Mouse (Mus musculus) liver, embryonic 13.5 days (tissue): Measurements from ENCODE around the gene Homer2. TPM values are rescaled to one million over a fixed set of nuclear protein-coding genes. Genes with fewer than 3 reads are reported as not detected.

Source experiments
- ATAC-seq: fragments of 200-750 bp; cut with Nextera tagmentation; 2 replicates; pipeline ENCODE4 v1.8.0; 2017; ENCODE audit warnings: low read depth, mild to moderate bottlenecking, moderate number of reproducible peaks, moderate library complexity
- DNase-seq: peaks from one replicate; pipeline ENCODE4 v3.0.0; 2022
- H3K27ac ChIP-seq: fragments of 300-500 bp; sonication (generic); 2 replicates; pipeline ENCODE4 v1.5.1; 2015; ENCODE audit warnings: moderate library complexity, mild to moderate bottlenecking, inconsistent platforms
- H3K27me3 ChIP-seq: fragments of 300-500 bp; sonication (generic); 2 replicates; pipeline ENCODE4 v1.6.1; 2015; ENCODE audit warnings: mild to moderate bottlenecking, inconsistent platforms
- H3K36me3 ChIP-seq: fragments of 300-500 bp; sonication (generic); 2 replicates; pipeline ENCODE4 v1.6.1; 2015; ENCODE audit warnings: mild to moderate bottlenecking, inconsistent platforms
- H3K4me1 ChIP-seq: fragments of 300-500 bp; sonication (generic); replicated peaks from 2 replicates; pipeline ENCODE4 v1.6.1; 2015; ENCODE audit warnings: inconsistent platforms
- H3K4me2 ChIP-seq: fragments of 300-500 bp; sonication (generic); 2 replicates; pipeline ENCODE4 v1.6.1; 2015; ENCODE audit warnings: inconsistent platforms, mild to moderate bottlenecking, moderate library complexity
- H3K4me3 ChIP-seq: fragments of 300-500 bp; sonication (generic); replicated peaks from 2 replicates; pipeline ENCODE4 v1.5.1; 2015; ENCODE audit warnings: mild to moderate bottlenecking, inconsistent platforms
- H3K9ac ChIP-seq: fragments of 300-500 bp; sonication (generic); 2 replicates; pipeline ENCODE4 v1.6.1; 2015; ENCODE audit warnings: mild to moderate bottlenecking, inconsistent platforms
- H3K9me3 ChIP-seq: fragments of 300-500 bp; sonication (generic); replicated peaks from 2 replicates; pipeline ENCODE4 v1.6.1; 2016; ENCODE audit warnings: inconsistent platforms
- WGBS: fragments of 180-500 bp; shearing (Covaris S2); methylation state at CpG from one replicate; pipeline ENCODE4 v1.1.7; 2015; ENCODE audit not compliant: insufficient replicate concordance; 5-methylcytosine and 5-hydroxymethylcytosine counted together
- polyA plus RNA-seq: library from polyadenylated mRNA; unstranded; fragments of >200 nt; fragmentation: Nextera tagmentation; extraction: Ambion mirVana; gene quantifications from 2 replicates; pipeline ENCODE4 v1.2.1, GENCODE M21; 2015

The Homer2 gene
- polyA plus RNA-seq, 1 experiment from 2014 or later, result 5.7 TPM

DNA sequence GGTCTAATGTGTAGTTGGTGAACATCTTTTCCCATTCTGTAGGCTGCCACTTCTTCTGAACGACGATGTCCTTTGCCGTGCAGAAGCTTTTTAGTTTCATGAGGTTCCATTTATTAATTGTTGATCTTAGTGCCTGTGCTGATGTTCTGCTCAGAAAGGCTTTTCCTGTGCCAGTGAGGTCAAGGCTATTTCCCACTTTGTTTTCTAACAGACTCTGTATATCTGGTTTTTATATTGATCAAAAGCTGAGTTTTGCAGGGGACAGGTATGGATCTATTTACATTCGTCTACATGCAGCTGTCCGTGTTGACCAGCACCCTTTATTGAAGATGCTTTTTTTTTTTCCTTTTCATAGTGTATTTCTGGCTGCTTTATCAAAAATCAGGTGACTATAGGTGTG is 128.0 kb downstream of the Homer2 start:
- DNase-seq (no peak), ATAC-seq (no peak)
- Histone ChIP-seq H3K27ac (no peak overlapping the region), H3K36me3 (peaks cover 50% of the 10 kb centered on the region), H3K27me3 (no peaks in the 10 kb centered on the region), H3K9me3 (no peaks in the 10 kb centered on the region), H3K4me3 (no peak overlapping the region), H3K4me2 (no peak overlapping the region), H3K9ac (no peak overlapping the region), H3K4me1 (peaks cover 20% of the 10 kb centered on the region)
- 86% methylated on average over 5 of the region's 5 CpGs for WGBS

DNA sequence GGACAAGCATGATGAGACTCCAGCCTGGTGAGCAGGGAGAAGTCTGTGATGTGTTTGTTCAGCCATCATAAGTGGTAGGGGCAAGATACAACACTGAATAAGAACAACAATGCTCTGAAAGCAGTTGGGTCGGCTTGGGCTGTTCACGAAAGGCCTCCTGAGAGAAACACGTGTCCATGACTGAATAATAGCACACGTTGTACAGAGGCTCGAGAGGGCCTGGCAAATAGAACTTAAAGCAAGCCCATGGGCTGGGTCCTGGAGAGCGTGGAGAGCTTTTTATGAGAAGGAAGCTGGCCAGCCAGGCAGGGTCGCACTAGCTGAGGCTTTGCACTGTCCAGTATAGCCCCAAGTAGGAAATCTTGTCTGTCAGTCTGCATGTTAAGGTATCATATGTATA is 128.9 kb downstream of the Homer2 start:
- H3K36me3 ChIP-seq, result peaks cover 50% of the 10 kb centered on the region
- WGBS, result 85% methylated on average over 7 of the region's 7 CpGs
- DNase-seq, result no peak

DNA sequence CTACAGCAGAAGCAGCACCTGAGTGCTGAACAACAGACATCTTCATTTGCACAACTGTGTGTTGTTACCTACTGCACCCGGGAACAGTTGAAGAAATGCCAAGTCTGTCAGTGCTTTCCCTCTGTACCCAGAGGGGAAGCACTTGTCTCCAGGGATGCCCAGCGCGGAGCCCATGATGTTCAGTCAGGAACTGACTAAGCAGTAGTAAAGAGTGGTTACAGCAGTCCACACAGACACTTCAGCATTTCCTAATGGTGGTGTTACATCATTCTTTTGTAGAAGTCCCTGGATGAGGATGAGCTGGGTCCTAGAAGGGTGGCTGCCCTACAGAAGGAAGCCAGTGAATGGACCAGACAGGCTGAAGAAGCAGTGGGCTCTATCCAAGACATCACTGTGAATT is 129.5 kb downstream of the Homer2 start:
- 88% methylated on average over 3 of the region's 3 CpGs for WGBS
- ATAC-seq (no peak), DNase-seq (no peak)
- no peaks in the 10 kb centered on the region for H3K27me3 ChIP-seq
- no peak overlapping the region for H3K27ac ChIP-seq
- H3K9ac ChIP-seq, result no peak overlapping the region
- no peaks in the 10 kb centered on the region for H3K9me3 ChIP-seq
- peaks cover 50% of the 10 kb centered on the region for H3K36me3 ChIP-seq
- H3K4me2 ChIP-seq, result no peak overlapping the region
- H3K4me3 ChIP-seq, result no peak overlapping the region
- H3K4me1 ChIP-seq, result peaks cover 33% of the 10 kb centered on the region

More for the DNA sequence above, 128.9 kb downstream of the Homer2 start:
- Histone ChIP-seq H3K27ac (no peak overlapping the region), H3K4me1 (peaks cover 27% of the 10 kb centered on the region), H3K4me3 (no peak overlapping the region), H3K9ac (no peak overlapping the region), H3K27me3 (no peaks in the 10 kb centered on the region), H3K9me3 (no peaks in the 10 kb centered on the region), H3K4me2 (no peak overlapping the region)
- ATAC-seq, result no peak

DNA sequence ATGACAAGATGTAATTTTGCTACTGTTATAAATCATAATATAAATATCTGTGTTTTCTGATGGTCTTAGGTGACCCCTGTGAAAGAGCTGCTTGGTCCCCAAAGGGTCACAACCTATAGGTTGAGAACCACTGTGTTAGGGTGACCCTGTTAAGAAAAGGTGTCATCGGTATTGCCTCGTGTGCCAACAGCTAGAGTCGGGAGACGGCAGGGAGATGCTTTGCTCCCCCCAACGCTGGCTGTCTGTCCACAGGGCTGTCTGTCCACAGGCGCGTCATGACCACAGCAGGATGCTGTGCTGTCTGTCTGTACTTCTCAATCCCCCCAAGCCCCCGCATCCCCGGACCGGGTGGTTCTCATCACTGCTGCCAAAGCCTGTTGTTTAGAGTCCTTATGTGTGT is 131.7 kb downstream of the Homer2 start:
- H3K4me2 ChIP-seq, result no peak overlapping the region
- no peak for DNase-seq

DNA sequence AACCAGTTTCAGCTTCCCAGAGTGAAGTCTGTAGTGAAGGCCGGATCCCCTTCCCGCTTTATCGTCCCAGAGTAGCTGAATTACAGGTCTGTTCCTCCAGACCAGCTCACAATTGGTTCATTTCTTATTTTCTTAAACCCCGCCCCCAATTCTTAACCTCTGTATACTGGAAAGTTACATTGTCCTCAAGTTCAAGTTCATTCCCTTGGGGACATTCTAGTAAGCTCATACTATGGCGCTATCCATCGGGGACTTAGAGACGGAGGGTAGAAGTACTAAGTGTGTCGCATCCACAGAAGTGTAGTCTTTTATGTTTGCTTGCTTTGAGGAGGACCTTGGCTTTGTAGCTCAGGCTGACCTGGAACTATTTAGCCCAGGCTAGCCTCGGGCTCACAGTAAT is 133.5 kb downstream of the Homer2 start:
- 88% methylated on average over 9 of the region's 9 CpGs for WGBS
- ATAC-seq (no peak), DNase-seq (no peak)
- H3K36me3 ChIP-seq, result peaks cover 40% of the 10 kb centered on the region
- H3K27ac ChIP-seq, result peak overlapping the region; percentile 97
- 0 out of 2 replicates have a peak overlapping the region, but pooled peaks have one; percentile 97 for H3K9ac ChIP-seq
- H3K4me1 ChIP-seq, result peaks cover 44% of the 10 kb centered on the region
- H3K4me3 ChIP-seq, result no peak overlapping the region; the same call in 1 of the 2 replicates
- H3K4me2 ChIP-seq, result peak overlapping the region; percentile 79
- no peaks in the 10 kb centered on the region for H3K9me3 ChIP-seq
- no peaks in the 10 kb centered on the region for H3K27me3 ChIP-seq

More for the DNA sequence above, 131.7 kb downstream of the Homer2 start:
- Histone ChIP-seq H3K27me3 (no peaks in the 10 kb centered on the region), H3K4me3 (no peak overlapping the region), H3K27ac (no peak overlapping the region), H3K9ac (no peak overlapping the region), H3K36me3 (peaks cover 50% of the 10 kb centered on the region), H3K9me3 (no peaks in the 10 kb centered on the region), H3K4me1 (peaks cover 45% of the 10 kb centered on the region)
- no peak for ATAC-seq
- 82% methylated on average over 10 of the region's 10 CpGs for WGBS

DNA sequence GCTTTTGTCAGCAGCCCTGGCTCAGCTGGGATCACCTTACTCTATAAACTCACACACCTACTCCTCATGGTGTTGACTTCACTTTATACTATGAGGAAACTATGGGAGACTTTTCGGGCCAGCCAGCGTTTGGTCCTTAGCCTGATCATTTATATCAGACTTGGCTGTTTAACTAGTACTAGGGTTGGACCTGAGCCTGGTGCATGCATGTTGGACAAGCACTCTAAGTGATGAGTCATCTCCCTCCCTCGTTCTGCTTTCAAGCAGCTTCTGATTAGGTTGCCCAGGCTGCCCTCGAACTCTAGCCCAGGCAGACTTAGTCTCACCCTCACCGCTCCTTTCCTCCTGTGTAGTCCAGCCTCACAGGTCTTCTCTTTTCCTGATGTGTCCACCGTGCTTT is 133.9 kb downstream of the Homer2 start:
- no peaks in the 10 kb centered on the region for H3K27me3 ChIP-seq
- peak; percentile 30; the same call in 1 of the 2 replicates for ATAC-seq
- H3K4me1 ChIP-seq, result peaks cover 39% of the 10 kb centered on the region
- peak overlapping the region; percentile 97 for H3K27ac ChIP-seq
- H3K36me3 ChIP-seq, result peaks cover 36% of the 10 kb centered on the region
- H3K9ac ChIP-seq, result peak overlapping the region; percentile 97; the same call in 1 of the 2 replicates
- 55% methylated on average over 6 of the region's 6 CpGs for WGBS
- H3K4me3 ChIP-seq, result peak overlapping the region; percentile 97
- no peaks in the 10 kb centered on the region for H3K9me3 ChIP-seq
- H3K4me2 ChIP-seq, result peak overlapping the region; percentile 79
- DNase-seq, result peak; percentile 66

DNA sequence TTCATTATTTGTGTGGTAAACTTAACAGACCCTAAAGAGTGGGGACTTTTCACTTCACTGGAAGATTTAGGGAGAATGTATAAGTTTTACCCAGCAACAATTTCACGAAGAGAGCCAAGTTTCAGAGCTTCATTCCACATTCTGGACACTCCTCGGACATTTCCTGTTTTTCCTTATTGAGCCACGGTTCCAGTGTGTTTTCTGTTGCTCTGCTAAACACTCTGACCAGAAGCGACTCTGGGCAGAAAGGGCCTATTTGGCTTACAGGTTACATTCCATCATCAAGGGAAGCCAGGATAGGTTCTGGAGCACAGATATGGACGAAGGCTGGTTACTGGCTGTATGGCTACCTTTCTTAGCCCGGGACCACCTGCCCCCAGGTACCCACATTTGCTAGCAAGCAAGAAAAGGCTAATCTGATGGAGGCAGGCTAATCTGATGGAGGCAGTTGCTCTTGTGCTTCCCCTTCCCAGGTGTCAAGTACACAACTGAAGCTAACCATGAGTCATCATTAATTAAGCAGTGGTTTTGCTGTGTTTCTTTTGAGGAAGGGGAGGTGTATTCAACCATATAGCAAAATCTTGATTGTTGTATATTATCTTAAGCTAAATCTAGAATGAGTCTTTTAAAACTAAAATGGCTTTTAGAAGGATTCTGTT is 134.6 kb downstream of the Homer2 start:
- Histone ChIP-seq H3K27me3 (no peaks in the 10 kb centered on the region), H3K4me1 (peaks cover 34% of the 10 kb centered on the region), H3K4me3 (peak overlapping the region; percentile 97), H3K9ac (peak overlapping the region; percentile 97), H3K9me3 (no peaks in the 10 kb centered on the region), H3K27ac (peak overlapping the region; percentile 97), H3K4me2 (peak overlapping the region; percentile 79), H3K36me3 (peaks cover 30% of the 10 kb centered on the region)
- no peak for ATAC-seq
- WGBS, result 42% methylated on average over 6 of the region's 6 CpGs
- DNase-seq, result peak; percentile 13

DNA sequence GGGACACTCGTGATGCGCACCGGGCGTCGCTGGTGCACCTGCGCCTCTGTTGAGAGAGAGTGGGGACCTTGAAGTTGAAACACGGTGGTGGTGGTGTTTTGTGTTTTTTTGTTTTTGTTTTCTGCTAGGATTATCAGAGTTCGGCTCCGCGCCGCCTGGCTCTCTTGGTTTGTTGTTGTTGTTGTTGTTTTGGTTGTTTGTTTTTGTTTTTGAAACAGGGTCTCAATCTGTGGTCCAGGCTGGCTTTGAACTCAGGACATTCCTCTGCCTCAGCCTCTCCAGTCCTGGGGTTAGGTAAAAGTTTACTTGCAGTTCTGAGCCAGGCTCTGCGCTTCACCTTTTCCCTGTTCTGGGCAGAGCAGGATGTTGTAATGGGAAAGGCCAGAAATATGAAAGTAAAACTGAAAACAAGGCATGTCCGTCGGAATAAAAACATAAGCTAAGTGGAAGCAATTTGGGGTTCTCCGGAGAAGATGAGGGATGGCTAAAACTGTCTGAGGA is 135.3 kb downstream of the Homer2 start:
- H3K4me2 ChIP-seq, result peak overlapping the region; percentile 79
- peak overlapping the region; percentile 97 for H3K4me3 ChIP-seq
- H3K27me3 ChIP-seq, result no peaks in the 10 kb centered on the region
- H3K36me3 ChIP-seq, result peaks cover 22% of the 10 kb centered on the region
- no peaks in the 10 kb centered on the region for H3K9me3 ChIP-seq
- H3K9ac ChIP-seq, result peak overlapping the region; percentile 97
- peaks cover 34% of the 10 kb centered on the region for H3K4me1 ChIP-seq
- H3K27ac ChIP-seq, result peak overlapping the region; percentile 97
- no peak for DNase-seq
- no peak for ATAC-seq
- WGBS, result 11% methylated on average over 15 of the region's 15 CpGs

DNA sequence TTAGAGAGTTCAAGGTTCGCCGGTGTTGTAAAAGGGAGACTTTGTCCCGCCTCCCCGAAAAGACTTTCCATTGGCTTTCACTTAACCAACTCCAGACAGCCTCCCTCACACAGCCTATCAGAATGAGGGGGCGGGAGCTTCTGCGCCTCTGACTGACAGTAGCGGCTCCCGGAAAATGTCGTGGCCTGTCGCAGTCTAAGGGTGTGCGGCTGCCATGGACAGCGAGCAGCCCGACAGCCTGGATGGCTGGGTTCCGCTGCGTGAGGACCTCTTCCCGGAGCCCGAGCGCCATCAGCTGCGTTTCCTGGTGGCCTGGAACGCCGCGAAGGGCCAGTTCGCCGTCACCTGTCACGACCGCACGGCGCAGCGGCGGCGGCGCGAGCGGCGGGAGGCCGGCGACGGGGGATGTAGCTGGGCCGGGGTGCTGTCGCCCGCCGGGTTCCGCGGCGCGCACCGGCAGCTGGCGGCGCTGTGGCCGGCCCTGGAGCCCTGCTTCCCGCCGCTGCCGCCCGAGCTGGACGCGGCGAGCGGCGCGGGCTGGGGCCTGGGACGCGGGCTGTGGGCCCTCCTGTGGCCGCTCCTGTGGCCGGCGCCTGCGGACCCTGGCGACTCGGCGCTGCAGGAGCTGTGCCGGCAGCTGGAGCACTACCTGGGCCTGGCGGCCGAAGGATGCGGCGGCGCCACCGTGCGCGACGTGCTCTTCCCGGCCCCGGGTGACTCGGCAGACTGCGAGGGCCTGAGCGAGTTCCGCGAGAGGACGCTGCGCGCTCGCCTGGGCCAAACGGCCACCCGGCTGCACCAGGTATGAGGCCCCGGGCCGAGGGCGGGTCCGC is 136.0 kb downstream of the Homer2 start, which contains the start of gene Whamm:
TSS of gene Whamm (plus strand) at position 159 of the 833 bp plus-strand sequence.
- WGBS, result under 1% methylated on average over 75 of the region's 96 CpGs
- peaks cover 16% of the 10 kb centered on the region for H3K36me3 ChIP-seq
- H3K27ac ChIP-seq, result peak within 1 kb of the TSS; percentile 97
- peak; percentile 91 for DNase-seq
- peaks cover 32% of the 10 kb centered on the region for H3K4me1 ChIP-seq
- no peaks in the 10 kb centered on the region for H3K9me3 ChIP-seq
- peak; percentile 96 for ATAC-seq
- H3K4me2 ChIP-seq, result peak within 1 kb of the TSS; percentile 79
- peak within 1 kb of the TSS; percentile 97 for H3K4me3 ChIP-seq
- no peaks in the 10 kb centered on the region for H3K27me3 ChIP-seq
- H3K9ac ChIP-seq, result peak within 1 kb of the TSS; percentile 97

DNA sequence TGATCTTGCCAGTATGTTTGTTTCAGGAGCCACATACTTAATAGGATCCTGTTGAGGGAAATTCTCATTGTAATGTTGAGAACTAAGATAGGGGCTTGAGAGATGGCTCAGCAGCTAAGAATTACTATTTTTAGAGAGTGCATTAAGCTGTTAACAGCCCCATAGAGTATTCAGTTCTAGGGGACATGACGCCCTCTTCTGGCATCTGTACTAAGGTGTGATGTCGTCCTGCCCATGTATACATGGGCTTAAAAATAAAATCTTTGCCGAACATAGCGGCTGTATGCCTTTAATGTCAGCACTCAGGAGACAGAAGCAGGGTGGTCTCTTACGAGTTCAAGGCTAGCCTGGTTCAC is 136.6 kb downstream of the Homer2 start:
- Histone ChIP-seq H3K4me2 (peak overlapping the region; percentile 79), H3K27ac (no peak overlapping the region), H3K9me3 (no peaks in the 10 kb centered on the region), H3K4me3 (peak overlapping the region; percentile 97), H3K36me3 (peaks cover 10% of the 10 kb centered on the region), H3K9ac (peak overlapping the region; percentile 44; the same call in 1 of the 2 replicates), H3K27me3 (no peaks in the 10 kb centered on the region), H3K4me1 (peaks cover 32% of the 10 kb centered on the region)
- DNase-seq (no peak), ATAC-seq (peak; percentile 16)
- WGBS, result 6% methylated on average over 5 of the region's 5 CpGs

DNA sequence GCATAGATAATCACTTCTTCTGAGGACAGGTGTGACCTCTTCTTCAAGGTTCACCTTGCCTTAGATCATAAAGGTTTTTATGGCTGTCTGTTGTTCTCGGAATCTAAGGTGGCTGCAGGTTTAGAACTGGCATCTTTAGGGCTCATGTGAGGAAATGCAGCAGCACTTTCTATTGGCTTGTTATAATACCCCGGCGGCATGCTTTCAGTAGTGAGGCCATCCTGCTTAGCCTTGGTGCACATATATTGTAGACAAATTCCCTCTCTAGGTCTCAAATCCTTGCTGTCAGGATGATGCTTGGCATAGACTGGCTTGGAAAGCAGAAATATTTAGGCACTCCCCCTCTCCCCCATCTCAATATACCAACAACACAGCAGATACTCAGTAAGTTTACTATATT is 137.1 kb downstream of the Homer2 start:
- DNase-seq, result no peak

More for the DNA sequence above, 137.1 kb downstream of the Homer2 start:
- peaks cover 6% of the 10 kb centered on the region for H3K36me3 ChIP-seq
- H3K27me3 ChIP-seq, result no peaks in the 10 kb centered on the region
- no peaks in the 10 kb centered on the region for H3K9me3 ChIP-seq
- peak overlapping the region; percentile 44; the same call in 1 of the 2 replicates for H3K9ac ChIP-seq
- WGBS, result 88% methylated on average over 3 of the region's 3 CpGs
- no peak for ATAC-seq
- H3K4me2 ChIP-seq, result peak overlapping the region; percentile 79
- H3K4me1 ChIP-seq, result peaks cover 32% of the 10 kb centered on the region
- H3K4me3 ChIP-seq, result no peak overlapping the region
- H3K27ac ChIP-seq, result no peak overlapping the region
